Mouse (Mus musculus): ENCODE measurements at regions not wholly inside any gene's neighbourhood (a gene's known extent, or its start where the extent isn't known, plus 50 kb on each side); places are given as distances from the start of the nearest gene placed in this dataset.

DNA sequence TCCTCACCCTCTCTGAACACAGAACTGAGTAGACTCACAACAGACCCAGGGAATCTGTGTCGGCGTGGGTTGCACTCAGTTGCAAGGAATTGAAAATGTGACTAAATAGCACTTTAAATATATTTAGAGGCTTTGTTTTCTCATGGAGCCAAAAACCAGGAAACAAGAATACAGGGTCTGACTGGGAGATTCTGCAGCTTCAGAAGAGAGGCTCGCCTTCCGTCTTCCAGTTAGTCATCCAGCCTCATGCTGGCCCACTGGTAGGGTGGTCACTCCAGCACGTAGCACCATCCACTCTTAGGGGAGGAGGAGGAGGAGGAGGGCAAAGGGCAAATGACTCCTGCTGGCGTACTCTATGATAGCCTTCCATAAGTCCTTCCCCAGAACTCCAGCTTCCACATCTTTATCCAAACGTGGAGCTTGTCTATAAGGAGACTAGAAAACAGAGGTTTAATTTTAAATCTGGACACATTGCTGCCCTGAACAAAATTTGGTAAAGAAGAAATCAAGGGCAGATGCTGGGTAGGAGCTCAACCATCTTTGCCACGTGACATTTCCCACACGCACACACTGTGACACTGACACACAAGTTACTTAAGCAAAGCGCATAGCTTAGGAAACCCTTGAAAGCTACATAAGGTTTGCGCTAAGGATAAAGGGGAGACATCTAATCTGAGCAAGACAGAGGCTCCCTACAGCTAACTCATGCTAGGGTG is 60.8 kb downstream of the Mis18a start:
- DNase-seq = no peak

DNA sequence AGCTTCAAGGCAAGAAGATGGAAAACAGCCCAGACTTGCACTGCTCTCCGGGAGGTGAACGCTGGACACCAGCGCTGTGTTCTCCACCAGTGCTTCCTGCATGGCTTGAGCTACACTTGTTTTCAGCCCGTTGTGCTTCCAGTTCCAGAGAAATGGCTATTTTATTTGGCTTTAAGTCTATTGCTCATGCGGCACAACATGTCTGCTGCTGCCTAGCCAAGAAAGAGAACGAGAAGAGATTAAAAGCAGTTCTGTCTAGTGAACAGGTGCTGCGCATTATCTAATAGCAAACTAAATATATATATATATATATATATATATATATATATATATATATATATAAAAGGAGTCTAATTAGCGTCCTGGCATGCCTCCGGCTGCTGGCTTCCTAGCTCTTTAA is 63.1 kb downstream of the Mis18a start:
- no peak for DNase-seq

GRCm38 (mm10) chr16:90658050-90658449 is 69.2 kb downstream of the Mis18a start:
- DNase-seq = no peak

DNA sequence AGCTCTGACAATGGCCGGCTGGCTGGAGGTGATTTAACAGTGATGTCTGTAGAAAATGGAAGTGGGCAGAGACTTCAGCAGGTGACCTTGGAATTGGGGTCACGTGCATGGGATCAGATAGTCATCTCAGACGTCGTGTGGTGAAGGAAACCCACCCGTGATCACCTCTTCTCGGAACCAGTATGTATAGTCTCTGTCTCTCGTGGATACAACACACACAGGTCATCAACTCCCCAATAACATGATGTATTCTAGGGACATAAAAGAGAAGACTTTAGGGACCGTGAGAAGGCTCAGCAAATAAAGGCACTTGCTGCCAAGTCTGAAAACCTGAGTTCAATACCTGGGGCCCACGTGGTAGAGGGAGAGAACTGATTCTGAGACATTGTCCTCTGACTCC is 70.2 kb downstream of the Mis18a start:
- no peak for DNase-seq

DNA sequence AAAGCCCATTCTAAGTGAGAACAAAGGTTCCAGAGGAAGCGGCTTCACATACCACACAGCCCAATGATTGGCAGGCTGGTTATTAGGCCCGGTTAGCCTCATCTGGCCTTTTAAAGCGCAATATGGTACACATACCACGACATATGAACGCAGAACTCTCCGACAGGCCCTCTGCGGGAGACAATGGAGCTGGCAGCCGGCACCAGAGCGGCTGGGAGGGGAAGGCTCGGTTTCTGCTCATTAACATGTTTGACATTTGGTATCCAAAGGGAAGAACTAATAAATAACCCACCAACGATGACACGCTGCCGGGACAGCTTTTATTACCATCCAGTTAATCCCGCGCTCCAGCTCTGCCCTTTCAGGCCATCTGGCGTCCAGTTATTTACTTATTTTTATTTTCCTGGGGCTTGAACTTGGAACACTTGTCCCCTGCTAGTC is 70.6 kb downstream of the Mis18a start:
- DNase-seq = peak; percentile 80

GRCm38 (mm10) chr16:90654853-90655252 is 72.4 kb downstream of the Mis18a start:
- DNase-seq = no peak

DNA sequence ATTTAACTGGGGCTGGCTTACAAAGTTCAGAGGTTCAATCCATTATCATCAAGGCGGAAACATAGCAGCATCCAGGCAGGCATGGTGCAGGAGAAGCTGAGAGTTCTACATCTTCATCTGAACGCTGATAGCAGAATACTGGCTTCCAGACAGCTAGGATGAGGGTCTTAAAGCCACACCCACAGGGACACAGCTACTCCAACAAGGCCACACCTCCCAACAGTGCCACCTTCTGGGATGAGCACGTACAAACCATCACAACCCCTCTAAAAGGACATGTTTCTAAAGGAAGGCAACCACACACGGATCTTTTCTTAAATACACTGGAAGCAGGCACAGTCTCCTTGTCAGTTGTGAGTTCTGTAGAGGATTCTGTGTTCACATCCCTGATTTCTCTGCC is 74.4 kb downstream of the Mis18a start:
- DNase-seq = no peak

GRCm38 (mm10) chr16:90648161-90648560 is 79.0 kb downstream of the Mis18a start:
- DNase-seq = peak; percentile 9

DNA sequence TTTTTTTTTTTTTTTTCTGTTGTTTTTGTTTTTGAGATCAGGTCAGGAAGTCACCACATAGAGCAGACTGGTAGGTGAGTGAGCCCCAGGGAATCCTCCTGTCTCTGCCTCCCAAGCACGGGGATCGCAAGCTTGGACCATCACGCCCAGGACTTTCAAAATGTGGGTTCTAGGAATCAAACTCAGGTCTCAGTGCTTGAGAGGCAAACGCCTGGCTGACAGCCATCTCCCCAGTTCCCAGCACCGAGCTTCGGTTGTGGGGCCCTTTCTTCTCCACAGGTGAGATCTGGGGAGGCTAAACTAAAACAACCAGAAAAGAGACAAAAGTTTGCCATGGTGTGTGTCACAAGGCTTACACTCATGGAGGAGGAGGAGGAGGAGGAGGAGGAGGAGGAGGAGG is 84.5 kb downstream of the Mis18a start:
- no peak for DNase-seq

GRCm38 (mm10) chr16:90635216-90635615 is 92.0 kb downstream of the Mis18a start:
- peak; percentile 37 for DNase-seq

- peak; percentile 32 for DNase-seq
Measured at GRCm38 (mm10) chr16:90629976-90630375, 97.2 kb downstream of the Mis18a start.

GRCm38 (mm10) chr16:90629121-90629930 is 97.9 kb downstream of the Mis18a start:
- peak; percentile 78 for DNase-seq

DNA sequence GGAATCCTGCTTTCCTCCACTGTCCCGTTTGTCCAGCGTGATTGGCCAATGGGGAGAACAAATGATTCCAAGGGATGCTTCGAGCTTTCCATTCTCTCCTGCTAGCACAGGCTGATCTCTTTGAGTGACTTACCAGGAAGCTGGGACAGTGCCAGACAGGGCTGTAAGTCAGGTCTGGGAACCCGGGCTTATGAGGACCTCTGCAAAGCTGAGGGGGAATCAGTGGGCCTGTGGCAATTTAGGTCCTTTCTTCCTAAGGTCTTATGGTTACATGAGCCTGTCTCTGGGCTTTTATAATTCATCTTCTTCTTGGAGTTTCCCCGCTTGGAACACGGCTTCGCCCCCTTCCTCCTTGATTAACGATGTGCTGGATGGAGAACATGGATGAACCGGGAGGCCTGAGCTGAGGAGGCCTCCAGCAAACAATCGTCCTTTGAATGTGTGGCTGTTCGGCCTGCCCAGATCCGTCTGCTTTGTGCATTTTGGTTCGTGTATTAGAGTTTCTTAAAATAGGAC is 98.5 kb downstream of the Mis18a start:
- no peak for DNase-seq

DNA sequence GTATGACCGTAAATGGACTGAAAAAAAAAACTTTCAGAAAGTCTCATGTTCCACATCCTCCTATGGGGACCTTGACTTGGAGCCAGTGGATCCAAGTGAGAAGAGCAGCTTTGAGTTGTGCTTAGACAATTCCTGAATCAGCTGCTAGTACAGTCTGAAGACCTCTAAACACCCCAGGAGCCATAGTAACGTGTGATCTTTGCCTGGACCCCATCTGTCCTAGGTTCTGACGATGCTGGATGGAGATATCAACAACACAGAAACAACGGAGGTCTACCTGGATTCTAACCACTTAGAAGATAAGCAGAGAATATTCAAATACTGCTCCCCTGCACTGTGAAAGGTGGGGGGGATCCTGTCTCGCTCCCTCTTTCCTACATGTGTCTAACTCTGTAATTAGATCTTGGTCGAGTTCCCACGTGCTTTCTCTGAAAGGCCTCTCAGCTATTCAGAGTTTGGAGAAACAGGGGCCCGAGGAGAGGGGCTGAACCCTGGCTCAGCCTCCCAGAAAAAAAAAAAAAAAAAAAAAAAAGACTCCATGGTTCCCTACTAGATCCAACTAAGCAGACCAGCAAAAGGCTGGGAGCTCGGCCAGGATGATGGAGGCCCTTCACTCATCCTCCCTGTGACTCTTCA is 101.1 kb downstream of the Mis18a start:
- no peak for DNase-seq

- no peak for DNase-seq
Measured at GRCm38 (mm10) chr16:90625301-90626034, 101.7 kb downstream of the Mis18a start.

GRCm38 (mm10) chr16:90624039-90624625 is 103.1 kb downstream of the Mis18a start:
- DNase-seq = peak; percentile 22

DNA sequence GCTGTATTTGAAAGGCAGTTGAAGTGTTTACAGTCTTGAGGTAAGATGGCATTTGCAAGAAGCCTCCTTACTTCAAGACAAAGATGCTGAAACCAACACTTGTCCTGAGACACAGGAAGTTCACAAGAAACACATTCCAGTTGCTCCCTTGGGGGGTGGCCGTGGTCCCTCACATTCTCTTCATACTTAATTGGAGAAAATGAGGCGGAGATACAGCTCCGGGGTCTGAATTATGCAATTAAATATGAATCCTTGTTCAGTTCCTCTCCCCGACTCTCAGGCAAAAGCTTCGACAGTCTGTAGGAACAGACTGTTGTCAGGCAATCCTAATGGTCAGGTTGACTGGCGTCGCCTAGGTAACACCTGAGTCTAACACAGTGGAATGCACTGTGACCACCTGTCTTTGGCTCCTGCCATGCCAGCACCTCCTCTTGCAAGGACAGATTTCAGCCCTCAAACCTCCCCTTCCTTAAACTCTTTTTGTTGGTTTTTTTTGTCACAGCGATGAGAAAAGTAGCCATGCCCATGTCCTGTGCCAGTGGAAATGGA is 104.5 kb downstream of the Mis18a start:
- no peak for DNase-seq

- DNase-seq = peak; percentile 63
Measured at GRCm38 (mm10) chr16:90621761-90622411, 105.3 kb downstream of the Mis18a start.

DNA sequence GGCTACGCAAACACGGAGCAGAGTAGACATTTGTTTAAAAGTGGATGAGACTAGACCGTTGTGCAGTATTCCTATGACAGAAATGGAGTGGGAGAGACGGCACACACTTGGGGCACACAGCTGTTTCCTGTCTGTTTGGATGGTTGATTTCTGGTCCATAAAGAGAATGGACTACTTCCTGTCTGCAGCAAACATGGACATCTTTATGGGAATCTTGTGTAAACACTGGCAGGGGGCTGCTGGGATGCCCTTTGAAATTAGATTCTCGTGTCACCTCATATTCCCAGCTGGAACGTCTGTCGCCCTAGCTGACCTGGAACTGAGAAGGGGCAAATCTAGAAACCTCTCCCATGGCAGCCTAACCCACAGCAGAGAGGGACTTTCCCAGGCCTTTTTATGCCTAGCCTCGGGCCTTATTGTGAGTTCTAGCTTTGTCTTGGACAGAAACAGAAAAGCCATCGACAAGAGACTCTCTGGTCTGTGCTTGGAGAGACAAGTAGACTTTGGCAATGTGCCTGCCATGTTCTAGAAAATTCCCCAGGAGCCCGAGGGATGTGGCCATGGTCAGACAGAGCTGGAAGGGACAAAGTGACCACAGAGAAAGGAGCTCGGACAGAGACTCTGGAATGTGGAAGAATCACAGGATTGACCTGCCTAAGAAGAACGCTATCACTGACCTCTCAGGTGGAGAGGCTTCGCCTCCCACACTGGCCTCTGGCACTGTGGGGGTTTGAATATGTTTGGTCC is 107.5 kb downstream of the Mis18a start:
- peak; percentile 31 for DNase-seq

DNA sequence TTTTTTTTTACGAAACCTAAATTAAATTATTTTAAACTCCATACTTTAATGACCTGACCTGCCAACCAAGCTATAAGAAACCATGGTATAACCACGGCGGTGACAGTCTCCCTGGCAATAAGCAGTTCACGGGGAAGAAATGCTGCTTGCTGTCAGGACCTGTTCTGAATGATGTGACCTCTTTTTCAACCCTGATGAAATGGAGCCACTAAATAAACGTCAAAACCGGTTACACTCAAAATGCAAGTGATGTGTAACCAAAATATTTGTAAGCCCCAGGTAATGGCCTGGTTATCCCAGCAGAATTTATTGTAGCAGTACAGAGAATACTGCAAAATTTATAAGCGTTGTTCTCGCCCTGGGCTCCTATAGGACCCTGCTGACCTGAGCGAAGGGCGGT is 111.4 kb downstream of the Mis18a start:
- no peak for DNase-seq

GRCm38 (mm10) chr16:90614137-90614536 is 113.1 kb downstream of the Mis18a start:
- DNase-seq = no peak
